Mouse (Mus musculus): ENCODE results near the gene Rims3. TPM values are rescaled to one million over a fixed set of nuclear protein-coding genes. Genes with fewer than 3 reads are reported as not detected.

Gene Rims3
- polyA plus RNA-seq, 1 experiment from 2014 or later, result 1.2 TPM

- WGBS, result under 1% methylated on average over 40 of the region's 53 CpGs
- no peaks in the 10 kb centered on the region for H3K27me3 ChIP-seq
Observed at GRCm38 (mm10) chr4:120825100-120825553, 29.5 kb upstream of the Rims3 start.

GRCm38 (mm10) chr4:120825577-120826326 is 28.9 kb upstream of the Rims3 start:
- Histone ChIP-seq H3K9me3 (replicated peaks) (no peaks in the 10 kb centered on the region), H3K4me3 (replicated peaks) (peak overlapping the region; percentile 67), H3K27me3 (no peaks in the 10 kb centered on the region), H3K4me1 (peaks cover 30% of the 10 kb centered on the region), H3K9ac (peak overlapping the region; percentile 98), H3K27ac (peak overlapping the region; percentile 100), H3K4me2 (peak overlapping the region; percentile 75), H3K36me3 (no peaks in the 10 kb centered on the region)
- ATAC-seq (replicated peaks; ENCODE audit: low FRiP score), result peak; percentile 97
- WGBS, result under 1% methylated on average over 55 of the region's 55 CpGs

More at GRCm38 (mm10) chr4:120825100-120825553, 29.5 kb upstream of the Rims3 start:
- Histone ChIP-seq H3K4me1 (peaks cover 32% of the 10 kb centered on the region), H3K36me3 (no peaks in the 10 kb centered on the region), H3K9ac (peak overlapping the region; percentile 98), H3K4me2 (peak overlapping the region; percentile 75), H3K27ac (peak overlapping the region; percentile 100), H3K4me3 (replicated peaks) (peak overlapping the region; percentile 67), H3K9me3 (replicated peaks) (no peaks in the 10 kb centered on the region)
- peak; percentile 96 for ATAC-seq (replicated peaks; ENCODE audit: low FRiP score)

GRCm38 (mm10) chr4:120826418-120826817 is 28.2 kb upstream of the Rims3 start:
- peak overlapping the region; percentile 75; the same call in 1 of the 2 replicates for H3K4me2 ChIP-seq
- WGBS, result 92% methylated on average over 6 of the region's 6 CpGs
- H3K4me3 ChIP-seq (replicated peaks), result peak overlapping the region; percentile 67; the same call in 1 of the 2 replicates

GRCm38 (mm10) chr4:120830767-120831166 is 23.8 kb upstream of the Rims3 start:
- WGBS, result 73% methylated on average over 5 of the region's 5 CpGs
- H3K36me3 ChIP-seq, result no peaks in the 10 kb centered on the region

More at GRCm38 (mm10) chr4:120826418-120826817, 28.2 kb upstream of the Rims3 start:
- Histone ChIP-seq H3K27me3 (no peaks in the 10 kb centered on the region), H3K36me3 (no peaks in the 10 kb centered on the region), H3K9ac (no peak overlapping the region), H3K4me1 (peaks cover 25% of the 10 kb centered on the region), H3K9me3 (replicated peaks) (no peaks in the 10 kb centered on the region), H3K27ac (peak overlapping the region; percentile 100)
- ATAC-seq (replicated peaks; ENCODE audit: low FRiP score), result no peak

DNA sequence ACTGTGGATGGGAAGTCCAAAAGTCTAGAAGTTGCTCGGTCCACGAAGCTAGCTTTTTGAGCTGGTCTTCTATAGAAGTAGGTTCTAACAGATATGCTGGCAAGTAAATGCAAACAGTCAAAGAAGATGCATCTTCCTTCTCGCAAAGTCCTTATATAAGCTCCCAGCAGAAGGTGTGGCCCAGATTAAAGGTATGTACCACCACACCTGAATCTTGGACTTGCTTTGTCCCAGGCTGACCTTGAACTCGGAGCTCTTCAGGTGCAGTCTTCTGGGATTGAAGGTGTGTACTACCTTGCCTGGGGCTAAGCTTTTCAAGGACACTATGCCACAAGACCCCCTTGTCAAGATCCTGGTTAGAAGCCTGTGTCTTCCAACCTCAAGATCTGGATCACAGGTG is 23.1 kb upstream of the Rims3 start, which contains the start of gene Nfyc:
TSS of gene Nfyc (minus strand) at position 101 of the 400 bp plus-strand sequence.
- Histone ChIP-seq H3K27me3 (no peaks in the 10 kb centered on the region), H3K4me3 (replicated peaks) (no peak within 1 kb of the TSS), H3K27ac (no peak within 1 kb of the TSS), H3K36me3 (no peaks in the 10 kb centered on the region), H3K4me2 (no peak within 1 kb of the TSS), H3K4me1 (no peaks in the 10 kb centered on the region), H3K9ac (no peak within 1 kb of the TSS), H3K9me3 (replicated peaks) (no peaks in the 10 kb centered on the region)
- WGBS, result 90% methylated on average over 4 of the region's 4 CpGs
- no peak for ATAC-seq (replicated peaks; ENCODE audit: low FRiP score)

More at GRCm38 (mm10) chr4:120830767-120831166, 23.8 kb upstream of the Rims3 start:
- Histone ChIP-seq H3K4me1 (no peaks in the 10 kb centered on the region), H3K4me3 (replicated peaks) (no peak overlapping the region), H3K27me3 (no peaks in the 10 kb centered on the region), H3K9ac (no peak overlapping the region), H3K27ac (no peak overlapping the region), H3K9me3 (replicated peaks) (no peaks in the 10 kb centered on the region), H3K4me2 (no peak overlapping the region)
- no peak for ATAC-seq (replicated peaks; ENCODE audit: low FRiP score)

DNA sequence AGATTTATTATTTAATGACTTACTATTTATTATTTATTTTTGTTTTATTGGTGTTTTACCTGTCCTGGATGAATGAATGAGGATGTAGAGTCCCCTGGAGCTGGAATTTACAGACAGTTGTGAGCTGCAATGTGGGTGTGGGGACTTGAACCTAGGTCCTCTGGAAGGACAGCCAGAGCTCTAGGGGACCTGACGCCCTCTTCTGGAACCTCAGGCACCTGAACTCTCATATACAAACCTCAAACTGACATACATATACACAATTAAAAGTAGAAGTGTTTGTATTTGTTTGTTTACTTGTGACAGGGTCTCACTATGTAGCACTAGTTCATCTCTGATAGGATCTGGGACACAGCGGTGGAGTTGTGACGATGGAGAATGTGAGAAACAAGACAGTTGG is 13.3 kb upstream of the Rims3 start:
- Histone ChIP-seq H3K9ac (no peak overlapping the region), H3K4me1 (no peaks in the 10 kb centered on the region), H3K4me2 (no peak overlapping the region), H3K27me3 (peaks cover 10% of the 10 kb centered on the region; the same call in 1 of the 2 replicates), H3K4me3 (replicated peaks) (no peak overlapping the region), H3K9me3 (replicated peaks) (no peaks in the 10 kb centered on the region), H3K27ac (no peak overlapping the region), H3K36me3 (no peaks in the 10 kb centered on the region)
- 87% methylated on average over 3 of the region's 3 CpGs for WGBS
- no peak for ATAC-seq (replicated peaks; ENCODE audit: low FRiP score)

DNA sequence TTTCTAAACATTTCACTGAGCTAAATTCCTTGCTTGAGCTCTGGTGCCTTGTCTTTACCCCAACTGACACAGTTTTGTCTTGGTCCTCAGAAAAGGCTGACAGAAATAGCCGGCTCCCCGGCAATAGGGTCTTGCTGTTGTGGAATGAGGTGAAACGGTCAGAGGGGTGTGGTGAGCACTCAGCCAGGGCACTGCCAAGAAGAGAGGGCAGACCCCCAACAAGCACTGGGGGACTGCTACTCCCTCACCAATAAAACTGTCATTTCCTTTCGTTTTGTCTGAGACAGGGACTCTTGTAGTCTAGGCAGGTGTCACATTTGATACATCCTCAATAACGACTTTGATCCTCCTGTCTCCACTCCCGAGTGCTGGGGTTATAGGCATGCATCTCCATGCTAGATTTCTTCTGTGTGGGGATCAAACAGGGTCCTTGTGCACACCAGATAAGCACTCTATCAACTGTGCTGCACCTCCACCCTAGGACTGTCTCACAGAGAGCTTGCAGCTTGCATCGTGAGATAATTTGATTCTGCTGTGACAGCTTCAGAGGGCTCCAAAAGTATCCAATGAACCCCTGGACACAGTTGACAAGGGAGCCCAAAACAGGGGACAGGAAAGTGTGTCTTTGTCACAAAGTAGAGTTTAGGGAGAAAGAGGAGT is 10.1 kb upstream of the Rims3 start:
- Histone ChIP-seq H3K4me3 (replicated peaks) (no peak overlapping the region), H3K4me2 (no peak overlapping the region), H3K9ac (no peak overlapping the region), H3K27me3 (peaks cover 12% of the 10 kb centered on the region; the same call in 1 of the 2 replicates), H3K36me3 (no peaks in the 10 kb centered on the region), H3K9me3 (replicated peaks) (no peaks in the 10 kb centered on the region), H3K4me1 (no peaks in the 10 kb centered on the region), H3K27ac (no peak overlapping the region)
- ATAC-seq (replicated peaks; ENCODE audit: low FRiP score), result peak; percentile 33; the same call in 1 of the 2 replicates
- 14% methylated on average over 7 of the region's 7 CpGs for WGBS

GRCm38 (mm10) chr4:120845098-120845497 is 9.5 kb upstream of the Rims3 start:
- H3K27me3 ChIP-seq, result peaks cover 12% of the 10 kb centered on the region; the same call in 1 of the 2 replicates
- H3K36me3 ChIP-seq, result no peaks in the 10 kb centered on the region
- ATAC-seq (replicated peaks; ENCODE audit: low FRiP score), result no peak
- H3K27ac ChIP-seq, result no peak overlapping the region
- WGBS, result 72% methylated on average over 4 of the region's 4 CpGs
- H3K4me3 ChIP-seq (replicated peaks), result no peak overlapping the region
- no peak overlapping the region for H3K4me2 ChIP-seq
- H3K4me1 ChIP-seq, result no peaks in the 10 kb centered on the region
- no peaks in the 10 kb centered on the region for H3K9me3 ChIP-seq (replicated peaks)
- no peak overlapping the region for H3K9ac ChIP-seq

DNA sequence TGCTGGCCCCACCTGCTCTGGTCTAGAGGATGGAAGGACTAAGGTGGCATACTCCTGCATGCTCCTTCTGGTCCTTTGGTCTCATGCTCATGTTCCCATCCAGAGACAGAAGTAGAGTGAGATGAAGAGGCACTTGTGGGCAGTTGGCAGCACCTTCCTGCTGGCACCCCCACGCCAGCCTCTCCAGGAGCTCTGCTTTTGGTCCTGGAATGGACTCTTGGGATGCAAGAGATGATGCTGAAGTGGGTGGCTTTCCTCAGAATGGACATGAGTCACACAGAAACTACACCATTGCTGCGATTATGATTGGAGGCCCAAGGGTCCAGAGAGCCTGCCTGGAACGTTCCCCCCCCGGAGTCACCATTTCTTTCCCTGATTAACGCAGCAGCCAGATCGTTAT is 5.7 kb upstream of the Rims3 start:
- Histone ChIP-seq H3K9ac (no peak overlapping the region), H3K4me3 (replicated peaks) (no peak overlapping the region), H3K27ac (no peak overlapping the region), H3K4me2 (no peak overlapping the region), H3K36me3 (no peaks in the 10 kb centered on the region), H3K27me3 (peaks cover 34% of the 10 kb centered on the region), H3K4me1 (0 out of 2 replicates have a peak, but pooled peaks cover 2% of the 10 kb centered on the region), H3K9me3 (replicated peaks) (no peaks in the 10 kb centered on the region)
- no peak for ATAC-seq (replicated peaks; ENCODE audit: low FRiP score)
- 74% methylated on average over 6 of the region's 6 CpGs for WGBS

- Histone ChIP-seq H3K9me3 (replicated peaks) (no peaks in the 10 kb centered on the region), H3K27me3 (peaks cover 38% of the 10 kb centered on the region), H3K27ac (no peak overlapping the region), H3K4me3 (replicated peaks) (no peak overlapping the region), H3K9ac (no peak overlapping the region), H3K4me1 (0 out of 2 replicates have a peak, but pooled peaks cover 2% of the 10 kb centered on the region), H3K4me2 (no peak overlapping the region), H3K36me3 (no peaks in the 10 kb centered on the region)
- ATAC-seq (replicated peaks; ENCODE audit: low FRiP score), result no peak
- 67% methylated on average over 11 of the region's 11 CpGs for WGBS
Observed at GRCm38 (mm10) chr4:120849451-120849850, 5.2 kb upstream of the Rims3 start.

DNA sequence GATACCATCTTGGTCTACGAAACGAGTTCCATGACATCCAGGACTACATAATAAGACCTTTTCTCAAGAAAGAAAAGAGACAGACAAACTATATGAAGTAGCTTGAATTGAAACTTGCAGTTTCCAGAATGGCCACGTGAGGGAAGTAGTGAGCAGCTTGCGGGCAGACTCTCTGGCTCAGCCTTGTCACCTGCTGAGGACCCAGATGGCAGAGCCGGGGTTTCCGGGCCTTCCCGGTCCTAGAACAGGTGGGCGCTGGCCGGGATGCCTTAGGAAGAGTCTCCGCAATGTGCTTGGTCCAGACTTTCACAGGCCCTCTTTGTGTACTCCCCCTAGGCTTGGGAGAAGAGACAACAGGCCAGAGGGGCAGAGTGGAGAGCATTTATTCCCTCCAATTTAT is 3.7 kb upstream of the Rims3 start:
- ATAC-seq (replicated peaks; ENCODE audit: low FRiP score), result 0 out of 2 replicates have a peak, but pooled peaks have one; percentile 47
- no peaks in the 10 kb centered on the region for H3K9me3 ChIP-seq (replicated peaks)
- 6% methylated on average over 10 of the region's 10 CpGs for WGBS
- no peak overlapping the region for H3K4me3 ChIP-seq (replicated peaks)
- peaks cover 11% of the 10 kb centered on the region; the same call in 1 of the 2 replicates for H3K4me1 ChIP-seq
- H3K36me3 ChIP-seq, result no peaks in the 10 kb centered on the region
- H3K9ac ChIP-seq, result no peak overlapping the region
- peaks cover 44% of the 10 kb centered on the region for H3K27me3 ChIP-seq
- no peak overlapping the region for H3K27ac ChIP-seq
- no peak overlapping the region for H3K4me2 ChIP-seq

All from kidney, embryonic 15.5 days (tissue).